9 mouse cellular contexts compared by ENCODE assay signal in the genomic region with DNA sequence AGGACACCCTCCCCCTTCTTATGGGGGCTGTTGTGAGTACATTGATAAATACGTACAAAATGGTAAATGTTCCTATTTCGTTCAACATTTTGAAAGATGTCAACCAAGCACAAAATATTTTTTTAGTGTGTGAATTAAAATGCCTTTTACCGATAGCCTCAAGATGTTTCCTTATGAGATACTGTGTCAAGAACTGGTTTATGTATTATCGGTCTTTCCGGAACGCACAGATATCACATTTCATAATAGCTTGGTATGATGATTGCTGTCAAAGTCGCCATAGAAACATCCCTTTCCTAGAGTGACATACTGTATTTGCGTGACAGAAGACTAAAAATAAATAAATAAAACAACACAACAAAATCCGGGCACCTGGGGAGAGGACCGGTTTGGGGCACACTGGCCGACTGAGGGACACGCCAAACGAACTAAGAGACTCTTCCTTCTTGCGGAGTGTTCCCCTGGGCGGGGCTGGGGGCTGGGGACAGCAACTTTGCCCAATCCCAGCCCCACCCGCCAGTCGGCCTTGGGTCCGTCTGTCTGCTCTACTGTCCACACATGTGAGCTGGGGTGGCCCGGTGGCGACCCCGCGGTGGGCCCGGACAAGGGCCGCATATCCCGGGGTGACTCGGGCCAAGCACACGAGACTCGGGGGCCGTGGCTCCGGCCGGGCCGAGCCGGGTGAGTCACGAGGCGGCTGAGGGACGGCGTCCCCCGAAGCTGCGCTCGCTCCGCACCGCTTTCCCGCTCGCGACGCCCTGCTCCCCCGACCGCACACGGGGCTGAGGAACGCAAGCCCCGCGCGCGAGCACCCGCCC. TPM values are rescaled to one million over a fixed set of nuclear protein-coding genes. Genes with fewer than 3 reads are reported as not detected.
DNase-seq lines count a peak whose midpoint lies in the region; ATAC-seq and TF ChIP-seq lines count a peak whose summit lies in the region.
"Had no signal": no experiment of that assay in that cellular context is flagged by ENCODE, and none has a peak within 500 bp of the region (broad histone marks: within the 10 kb centered on the region; RNA-seq: fewer than 3 reads in every experiment).

No protein-coding gene starts in this region.

- no peaks in the 10 kb centered on the region for H3K4me1 ChIP-seq in kidney, adult 2 months (ENCODE audit: control insufficient read depth, insufficient read depth, low read length)
- H3K4me1 ChIP-seq in ES-E14 (ENCODE audit: control insufficient read depth in 2 of 2, insufficient read depth in 2 of 2, low read length in 2 of 2, poor library complexity in 1 of 2): no peaks in the 10 kb centered on the region
- peaks cover 9% of the 10 kb centered on the region for H3K4me1 ChIP-seq in liver, embryonic 15.5 days (replicated peaks)
- H3K4me1 ChIP-seq in small intestine, adult 2 months (ENCODE audit: control insufficient read depth, insufficient read depth, insufficient read length, low read length): peaks cover 5% of the 10 kb centered on the region; the same call in 1 of the 2 replicates

- in situ Hi-C loops in ES-E14 (cut with MboI; ENCODE audit: low sequenced_read_pairs in 2 of 2, unreplicated experiment in 2 of 2): no loop called here

- no peak for TF ChIP-seq POLR2A in kidney, adult 2 months (IDR thresholded peaks at IDR 0.05; ENCODE audit: low read depth, low read length)
- TF ChIP-seq POLR2A in small intestine, adult 2 months (IDR thresholded peaks at IDR 0.05; ENCODE audit: low read depth, low read length): no peak

- H3K4me2 ChIP-seq in liver, embryonic 15.5 days: peak overlapping the region; percentile 93

- intact Hi-C loops in heart, postnatal 36 days (cut with DNase I): loop anchor here (1.0 to 5.0 kb wide), 3 partner anchors 40 to 123 kb away; partner anchors contain the start of genes Barhl2 and Zfp644

- H3K36me3 ChIP-seq in kidney, adult 2 months (ENCODE audit: control insufficient read depth, insufficient read depth, low read length): no peaks in the 10 kb centered on the region
- no peaks in the 10 kb centered on the region for H3K36me3 ChIP-seq in ES-E14 (ENCODE audit: control insufficient read depth, insufficient read depth, low read length, poor library complexity, severe bottlenecking)
- no peaks in the 10 kb centered on the region for H3K36me3 ChIP-seq in liver, embryonic 15.5 days (replicated peaks)
- H3K36me3 ChIP-seq in small intestine, adult 2 months (ENCODE audit: control insufficient read depth, insufficient read depth, low read length): no peaks in the 10 kb centered on the region

- H3K4me3 ChIP-seq in kidney, adult 2 months (ENCODE audit: insufficient read depth, low read depth, low read length): peak overlapping the region; percentile 45
- peak overlapping the region; percentile 79 to 84 for H3K4me3 ChIP-seq in ES-E14 (ENCODE audit: insufficient read depth in 1 of 2, low read depth in 1 of 2, low read length in 2 of 2, poor library complexity in 1 of 2, severe bottlenecking in 1 of 2)
- peak overlapping the region; percentile 60 for H3K4me3 ChIP-seq in liver, embryonic 15.5 days (replicated peaks)
- H3K4me3 ChIP-seq in small intestine, adult 2 months (ENCODE audit: low read depth, low read length): peak overlapping the region; percentile 72

- no peak for TF ChIP-seq CTCF in kidney, adult 2 months (conservative IDR thresholded peaks at IDR 0.05; ENCODE audit: insufficient read depth, insufficient read length, low read depth, low read length)
- TF ChIP-seq CTCF in small intestine, adult 2 months (IDR thresholded peaks at IDR 0.05; ENCODE audit: extremely low read depth, insufficient read length, insufficient replicate concordance, low read depth, low read length): no peak

- H3K9me3 ChIP-seq in ES-E14 (ENCODE audit: control insufficient read depth, insufficient read depth, low read depth, low read length): no peaks in the 10 kb centered on the region
- H3K9me3 ChIP-seq in liver, embryonic 15.5 days (replicated peaks): no peaks in the 10 kb centered on the region

- peaks cover 2% of the 10 kb centered on the region for H3K27me3 ChIP-seq in kidney, adult 2 months (replicated peaks; ENCODE audit: control insufficient read depth, insufficient read depth, low read length)
- peaks cover 50% of the 10 kb centered on the region for H3K27me3 ChIP-seq in liver, embryonic 15.5 days
- peaks cover 23% of the 10 kb centered on the region for H3K27me3 ChIP-seq in small intestine, adult 2 months (ENCODE audit: control insufficient read depth, insufficient read depth, low read length)

- DNase-seq in kidney, adult 2 months: no peak
- no peak for DNase-seq in kidney, adult 8-10 months
- no peak for DNase-seq in ES-E14 (ENCODE audit: low read depth, low spot score)
- DNase-seq in heart, postnatal 36 days: peak; percentile 20 to 22
- no peak for DNase-seq in layer of hippocampus, adult 11-12 months (ENCODE audit: low spot score)

- ATAC-seq in common myeloid progenitor, adult 5-6 weeks (replicated peaks; ENCODE audit: low read depth, poor library complexity, severe bottlenecking): peak; percentile 19; the same call in 1 of the 2 replicates
- peak; percentile 15; the same call in 1 of the 2 replicates for ATAC-seq in liver, embryonic 15.5 days (ENCODE audit: insufficient read depth)

- H3K27ac ChIP-seq in kidney, adult 2 months (ENCODE audit: insufficient read depth, low read depth, low read length): no peak overlapping the region
- H3K27ac ChIP-seq in ES-E14 (ENCODE audit: insufficient read depth, low read depth, low read length, poor library complexity, severe bottlenecking): no peak overlapping the region
- no peak overlapping the region for H3K27ac ChIP-seq in liver, embryonic 15.5 days (replicated peaks)
- no peak overlapping the region for H3K27ac ChIP-seq in small intestine, adult 2 months (ENCODE audit: insufficient read depth, low read depth, low read length)

- 7% methylated on average over 55 of the region's 55 CpGs for WGBS in kidney, adult 2 months
- 5% methylated on average over 55 of the region's 55 CpGs for WGBS in liver, embryonic 15.5 days (ENCODE audit: insufficient replicate concordance)
- WGBS in small intestine, adult 2 months: 5% methylated on average over 55 of the region's 55 CpGs

- peak overlapping the region; percentile 81 for H3K9ac ChIP-seq in ES-E14 (ENCODE audit: insufficient read depth, low read depth, low read length, poor library complexity, severe bottlenecking)
- H3K9ac ChIP-seq in liver, embryonic 15.5 days: peak overlapping the region; percentile 30; the same call in 1 of the 2 replicates

TF ChIP-seq in ES-E14, 5 proteins besides CTCF, POLR2A, EP300 and RAD21:
- TF ChIP-seq ZC3H11A (IDR thresholded peaks at IDR 0.05; ENCODE audit: borderline replicate concordance, low read depth, low read length) (no peak), HCFC1 (IDR thresholded peaks at IDR 0.05; ENCODE audit: borderline replicate concordance, insufficient read depth, low read length) (no peak), CHD2 (IDR thresholded peaks at IDR 0.05; ENCODE audit: low read depth, low read length) (no peak), ZNF384 (IDR thresholded peaks at IDR 0.05; ENCODE audit: low read depth, low read length) (no peak), MAFK (IDR thresholded peaks at IDR 0.05; ENCODE audit: insufficient read depth, low read depth, low read length) (no peak)
TF ChIP-seq in ES-E14: peak in this region for 0.

RNA-seq across cellular contexts. Expression of gene Gm17304, which starts 34.9 kb away (rescaled TPM):
- polyA plus RNA-seq in kidney, adult 2 months (2012; rRNA removed): not detected in 2 replicates
- total RNA-seq in ES-E14 (2012; rRNA removed): not detected in 2 replicates
- total RNA-seq in common myeloid progenitor, adult 5-6 weeks (2017): not detected in 2 replicates
- total RNA-seq in heart, postnatal 36 days (2021): not detected
- polyA plus RNA-seq in liver, embryonic 15.5 days (2015; fragmentation: Nextera tagmentation; extraction: Ambion mirVana): not detected in 2 replicates
- polyA plus RNA-seq in small intestine, adult 2 months (2012; rRNA removed): not detected in 2 replicates
- total RNA-seq: adrenal gland, postnatal 36 days had no signal

Comparison
In these comparisons a context has a peak if more than half of its experiments do, and no peak if none do; other contexts are left out.
1. DNase-seq: peak in heart, postnatal 36 days (2 of 2); none in kidney, adult 2 months (single experiment), kidney, adult 8-10 months (0 of 2), ES-E14 (single experiment) and layer of hippocampus, adult 11-12 months (single experiment).
2. Peak in every context shown above with its lines, with median percentiles within 50 percentile points of each other: H3K4me3 ChIP-seq.